Mouse (Mus musculus): ENCODE measurements around the gene Grb7. TPM values are rescaled to one million over a fixed set of nuclear protein-coding genes. Genes with fewer than 3 reads are reported as not detected.

Gene Grb7
- total and polyA plus RNA-seq, 3 experiments, result 4.5 to 11.5 (median 8.0) TPM

GRCm38 (mm10) chr11:98461109-98461720 lies 15.0 kb downstream of the Grb7 start:
- Histone ChIP-seq H3K9ac (ENCODE audit: insufficient read depth, low read depth) (peak overlapping the region; percentile 24), H3K4me2 (ENCODE audit: insufficient read depth, low read depth, poor library complexity, severe bottlenecking) (peak overlapping the region; percentile 27; the same call in 1 of the 2 replicates), H3K27ac (ENCODE audit: insufficient read depth, low read depth) (peak overlapping the region; percentile 88), H3K36me3 (replicated peaks in 1 of 2; ENCODE audit: control insufficient read depth in 1 of 2, insufficient read depth in 1 of 2, low read length in 1 of 2) (peaks cover 29 to 31% of the 10 kb centered on the region in 2 experiments), H3K27me3 (replicated peaks) (no peaks in the 10 kb centered on the region), H3K4me1 (ENCODE audit: control insufficient read depth in 1 of 2, insufficient read depth in 2 of 2) (peaks cover 37 to 86% of the 10 kb centered on the region in 2 experiments), H3K9me3 (replicated peaks; ENCODE audit: low read length) (no peaks in the 10 kb centered on the region), H3K79me2 (replicated peaks; ENCODE audit: control insufficient read depth, extremely low read depth, insufficient read depth, poor library complexity, severe bottlenecking) (peaks cover 12% of the 10 kb centered on the region), H3K4me3 (replicated peaks in 1 of 3; ENCODE audit: low read depth in 2 of 3, low read length in 2 of 3, poor library complexity in 1 of 3) (no peak overlapping the region)
- dilution Hi-C loops (cut with MboI; ENCODE audit: extremely low pct_ligation_motif_present, extremely low pct_unique_long_range_greater_than_20kb, low sequenced_read_pairs), result no loop called here
- peak; percentile 42 for TF ChIP-seq POLR2A (IDR thresholded peaks at IDR 0.05; ENCODE audit: low read depth, low read length)
- TF ChIP-seq ELF1 (IDR thresholded peaks at IDR 0.05; ENCODE audit: low read depth, low read length), result 0 out of 2 replicates have a peak, but pooled peaks have one; percentile 44
- peak; percentile 84; the same call in 1 of the 2 replicates for TF ChIP-seq MAZ (IDR thresholded peaks at IDR 0.05; ENCODE audit: low read depth, low read length)
- TF ChIP-seq MAFK (IDR thresholded peaks at IDR 0.05; ENCODE audit: insufficient replicate concordance, low read length), result 0 out of 2 replicates have a peak, but pooled peaks have one; percentile 4
- no peak for TF ChIP-seq RCOR1 (conservative IDR thresholded peaks at IDR 0.05; ENCODE audit: low read depth, low read length)
- peak; percentile 41; the same call in 1 of the 2 replicates for TF ChIP-seq BHLHE40 (IDR thresholded peaks at IDR 0.05; ENCODE audit: low read depth, low read length)
- TF ChIP-seq POLR2AphosphoS2 (IDR thresholded peaks at IDR 0.05; ENCODE audit: low read depth, low read length), result no peak
- TF ChIP-seq TCF12 (IDR thresholded peaks at IDR 0.05; ENCODE audit: low read depth, low read length), result peak; percentile 45; the same call in 1 of the 2 replicates
- TF ChIP-seq EP300 (IDR thresholded peaks at IDR 0.05; ENCODE audit: low read length), result peak; percentile 17; the same call in 1 of the 2 replicates
- peak; percentile 53 for TF ChIP-seq ETS1 (conservative IDR thresholded peaks at IDR 0.05; ENCODE audit: low read depth, low read length)
- TF ChIP-seq ZKSCAN1 (IDR thresholded peaks at IDR 0.05; ENCODE audit: borderline replicate concordance, low read depth, low read length), result no peak
- peak; percentile 58; the same call in 1 of the 2 replicates for TF ChIP-seq MEF2A (IDR thresholded peaks at IDR 0.05; ENCODE audit: borderline replicate concordance, low read depth, low read length)
- peak; percentile 43; the same call in 1 of the 2 replicates for TF ChIP-seq MYC (IDR thresholded peaks at IDR 0.05; ENCODE audit: low read depth, low read length)
- DNase-seq (ENCODE audit: extremely low read depth), result peak; percentile 65
- in situ Hi-C loops (cut with MboI; ENCODE audit: low pct_ligation_motif_present, low pct_unique_long_range_greater_than_20kb, low sequenced_read_pairs), result no loop called here

DNA sequence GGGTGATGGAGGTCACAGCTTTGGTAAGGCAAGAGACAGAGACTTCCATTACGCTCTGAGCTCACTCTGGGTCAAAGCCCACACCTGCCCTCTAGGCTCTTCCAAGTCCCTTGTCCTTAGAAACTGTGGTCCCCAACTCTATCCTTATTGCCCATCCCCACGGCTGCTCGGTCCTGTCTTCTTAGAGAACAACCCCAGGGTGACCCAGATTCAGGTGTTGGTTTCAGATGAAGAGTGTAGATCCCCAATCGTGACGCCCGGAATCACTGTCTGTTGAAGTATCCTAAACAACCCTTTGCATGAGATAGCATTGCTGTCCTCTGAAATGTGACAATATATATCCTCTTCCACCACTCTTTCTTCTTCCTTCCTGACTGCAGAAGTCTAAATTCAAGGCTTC lies 16.1 kb downstream of the Grb7 start:
- peaks cover 40 to 42% of the 10 kb centered on the region in 2 experiments for H3K36me3 ChIP-seq (replicated peaks in 1 of 2; ENCODE audit: control insufficient read depth in 1 of 2, insufficient read depth in 1 of 2, low read length in 1 of 2)
- no peak for DNase-seq (ENCODE audit: extremely low read depth)
- H3K9me3 ChIP-seq (replicated peaks; ENCODE audit: low read length), result no peaks in the 10 kb centered on the region
- H3K4me3 ChIP-seq (replicated peaks in 1 of 3; ENCODE audit: low read depth in 2 of 3, low read length in 2 of 3, poor library complexity in 1 of 3), result no peak overlapping the region
- dilution Hi-C loops (cut with MboI; ENCODE audit: extremely low pct_ligation_motif_present, extremely low pct_unique_long_range_greater_than_20kb, low sequenced_read_pairs) (no loop called here), in situ Hi-C loops (cut with MboI; ENCODE audit: low pct_ligation_motif_present, low pct_unique_long_range_greater_than_20kb, low sequenced_read_pairs) (no loop called here)
- H3K4me1 ChIP-seq (ENCODE audit: control insufficient read depth in 1 of 2, insufficient read depth in 2 of 2), result peaks cover 42 to 88% of the 10 kb centered on the region in 2 experiments
- H3K9ac ChIP-seq (ENCODE audit: insufficient read depth, low read depth), result no peak overlapping the region; the same call in 1 of the 2 replicates
- no peak overlapping the region for H3K4me2 ChIP-seq (ENCODE audit: insufficient read depth, low read depth, poor library complexity, severe bottlenecking)
- no peak for TF ChIP-seq IRF4 (IDR thresholded peaks at IDR 0.05; ENCODE audit: low read depth, low read length)
- peak; percentile 32; the same call in 1 of the 2 replicates for TF ChIP-seq MEF2A (IDR thresholded peaks at IDR 0.05; ENCODE audit: borderline replicate concordance, low read depth, low read length)
- peak; percentile 66; the same call in 1 of the 2 replicates for TF ChIP-seq POLR2AphosphoS2 (IDR thresholded peaks at IDR 0.05; ENCODE audit: low read depth, low read length)
- TF ChIP-seq BHLHE40 (IDR thresholded peaks at IDR 0.05; ENCODE audit: low read depth, low read length), result 0 out of 2 replicates have a peak, but pooled peaks have one; percentile 19
- no peak for TF ChIP-seq TBP (conservative IDR thresholded peaks at IDR 0.05; ENCODE audit: low read depth, low read length)
- TF ChIP-seq MYC (IDR thresholded peaks at IDR 0.05; ENCODE audit: low read depth, low read length), result 0 out of 2 replicates have a peak, but pooled peaks have one; percentile 35
- peak; percentile 72; the same call in 1 of the 2 replicates for TF ChIP-seq ZMIZ1 (IDR thresholded peaks at IDR 0.05; ENCODE audit: low read depth, low read length)
- 0 out of 2 replicates have a peak, but pooled peaks have one; percentile 36 for TF ChIP-seq SIN3A (IDR thresholded peaks at IDR 0.05; ENCODE audit: low read length)
- TF ChIP-seq POLR2A (IDR thresholded peaks at IDR 0.05; ENCODE audit: low read depth, low read length), result peak; percentile 53
- TF ChIP-seq EP300 (IDR thresholded peaks at IDR 0.05; ENCODE audit: low read length), result peak; percentile 57; the same call in 1 of the 2 replicates
- TF ChIP-seq RCOR1 (conservative IDR thresholded peaks at IDR 0.05; ENCODE audit: low read depth, low read length), result peak; percentile 77; the same call in 1 of the 2 replicates
- TF ChIP-seq ETS1 (conservative IDR thresholded peaks at IDR 0.05; ENCODE audit: low read depth, low read length), result no peak
- peak overlapping the region; percentile 84 for H3K27ac ChIP-seq (ENCODE audit: insufficient read depth, low read depth)
- no peaks in the 10 kb centered on the region for H3K27me3 ChIP-seq (replicated peaks)
- H3K79me2 ChIP-seq (replicated peaks; ENCODE audit: control insufficient read depth, extremely low read depth, insufficient read depth, poor library complexity, severe bottlenecking), result peaks cover 22% of the 10 kb centered on the region
